Mouse (Mus musculus): ENCODE data around the gene Il1rl1.

DNA sequence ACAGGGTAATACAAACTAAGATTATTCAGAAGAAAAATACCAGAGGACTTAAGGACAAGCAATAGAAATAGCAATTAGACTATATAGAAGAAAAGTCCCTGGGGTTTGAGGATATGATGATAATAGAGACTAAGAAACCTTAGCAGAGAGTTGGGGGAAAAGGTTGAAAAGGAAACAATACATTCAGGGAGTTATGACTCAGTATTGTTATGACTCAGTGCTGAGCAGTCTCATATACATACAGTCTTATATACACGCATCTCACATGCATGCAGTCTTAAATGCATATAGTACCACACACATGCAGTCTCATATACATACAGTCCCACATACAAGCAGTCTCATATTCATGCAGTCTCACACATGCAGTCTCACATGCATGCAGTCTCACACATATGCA is 16.3 kb upstream of the Il1rl1 start:
- no peak for TF ChIP-seq CTCF (IDR thresholded peaks at IDR 0.05; ENCODE audit: control insufficient read depth, insufficient read depth, insufficient replicate concordance, low read depth, low read length)
- no peak for TF ChIP-seq POLR2A (IDR thresholded peaks at IDR 0.05; ENCODE audit: control insufficient read depth, low read depth, low read length)

Measured in testis, adult 2 months (tissue).